Mouse (Mus musculus) spleen, postnatal 0 days (tissue): ENCODE results near the gene 1700123L14Rik. TPM values are rescaled to one million over a fixed set of nuclear protein-coding genes. Genes with fewer than 3 reads are reported as not detected.

ENCODE experiments used
- polyA plus RNA-seq: library from polyadenylated mRNA; unstranded; fragments of >200 nt; fragmentation: Nextera tagmentation; extraction: Ambion mirVana; gene quantifications from 2 replicates; pipeline ENCODE4 v1.2.1, GENCODE M21; 2015

1700123L14Rik gene
- polyA plus RNA-seq = not detected in 2 replicates

GRCm38 (mm10) chr6:96165818-96166379 lies at the start of gene 1700123L14Rik:
1700123L14Rik (minus strand) TSS chr6:96166243.

Other genes with a start within 250 kb of the 1700123L14Rik start
- 2.7 and 3.4 TPM in 2 replicates for gene Fam19a1, start 53.1 kb downstream of the 1700123L14Rik start, polyA plus RNA-seq